In the genomic region with DNA sequence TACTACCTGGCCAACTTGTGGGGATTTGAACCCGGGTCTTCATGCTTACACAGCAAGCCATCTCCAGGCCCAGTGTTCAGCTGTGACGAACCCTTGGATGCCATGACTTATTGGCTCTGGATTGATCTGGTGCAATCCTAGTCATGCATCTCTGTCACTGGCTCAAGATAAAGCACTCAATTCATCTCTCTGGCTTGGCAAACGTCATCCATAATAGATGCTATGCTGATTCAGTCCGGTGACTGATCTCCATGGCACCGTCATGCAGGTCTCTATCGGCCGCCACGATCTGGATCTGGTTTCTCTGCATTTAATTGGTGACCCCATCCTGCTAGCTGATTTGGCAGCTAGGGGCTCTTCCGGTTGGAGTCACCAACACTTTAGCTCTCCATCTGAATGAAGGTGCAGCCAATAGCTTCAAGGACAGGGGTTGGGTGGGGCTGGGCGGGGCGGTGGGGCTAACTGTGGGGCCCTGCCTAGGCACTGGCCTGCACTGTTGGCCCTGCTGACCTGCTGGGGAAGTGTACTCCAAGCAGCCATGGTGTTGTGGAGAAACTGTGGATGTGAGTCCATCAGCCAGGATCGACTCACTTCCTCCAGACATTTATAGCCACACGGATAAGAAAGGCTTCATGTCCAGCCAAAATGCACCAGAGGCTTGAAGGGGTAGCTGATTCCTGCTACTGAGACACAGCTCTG, we compare ENCODE assay signal across 17 mouse cellular contexts. TPM values are rescaled to one million over a fixed set of nuclear protein-coding genes. Genes with fewer than 3 reads are reported as not detected.
DNase-seq lines count a peak whose midpoint lies in the region; ATAC-seq and TF ChIP-seq lines count a peak whose summit lies in the region.
"Had no signal": no experiment of that assay in that cellular context is flagged by ENCODE, and none has a peak within 500 bp of the region (broad histone marks: within the 10 kb centered on the region; RNA-seq: fewer than 3 reads in every experiment).

No protein-coding gene starts in this region.

- no peak for TF ChIP-seq CTCF in lung, embryonic 14.5 days (IDR thresholded peaks at IDR 0.05; ENCODE audit: low read depth)

- 74% methylated on average over 13 of the region's 13 CpGs for WGBS in lung, embryonic 14.5 days
- 66% methylated on average over 13 of the region's 13 CpGs for WGBS in heart, embryonic 13.5 days
- WGBS in hindbrain, embryonic 11.5 days: 85% methylated on average over 13 of the region's 13 CpGs

- no peak overlapping the region for H3K9ac ChIP-seq in lung, embryonic 14.5 days
- H3K9ac ChIP-seq in heart, embryonic 13.5 days: peak overlapping the region; percentile 68
- no peak overlapping the region for H3K9ac ChIP-seq in hindbrain, embryonic 11.5 days (ENCODE audit: low read depth, low read length)
- H3K9ac ChIP-seq: embryonic facial prominence, embryonic 12.5 days; intestine, embryonic 15.5 days; limb, embryonic 13.5 days had no signal

- peak overlapping the region; percentile 63; the same call in 1 of the 2 replicates for H3K27ac ChIP-seq in lung, embryonic 14.5 days (ENCODE audit: low read depth)
- H3K27ac ChIP-seq in heart, embryonic 13.5 days (replicated peaks): peak overlapping the region; percentile 91
- H3K27ac ChIP-seq in hindbrain, embryonic 11.5 days (ENCODE audit: low read depth, low read length): no peak overlapping the region
- H3K27ac ChIP-seq: intestine, embryonic 15.5 days; limb, embryonic 13.5 days; midbrain, embryonic 10.5 days had no signal

- intact Hi-C loops in heart, postnatal 36 days (cut with DNase I): loop anchor here (2.0 to 5.0 kb wide), 5 partner anchors 33 to 278 kb away; no protein-coding TSS in a partner anchor

- DNase-seq in heart, adult 11 months: peak; percentile 95
- no peak for DNase-seq in heart, postnatal 36 days
- no peak for DNase-seq in lung, embryonic 14.5 days
- no peak for DNase-seq in lung, postnatal 10 days
- no peak for DNase-seq in right cerebral cortex, adult 2 months (ENCODE audit: low spot score in 2 of 2)
- no peak for DNase-seq in hindbrain, embryonic 11.5 days (ENCODE audit: low spot score)
- DNase-seq: cerebellum, postnatal 25 days; kidney, postnatal 36 days; lung, adult 2 months; right cerebral cortex, postnatal 25 days; thymus, adult 2 months had no signal

- H3K4me2 ChIP-seq in lung, embryonic 14.5 days: no peak overlapping the region
- H3K4me2 ChIP-seq in heart, embryonic 13.5 days: peak overlapping the region; percentile 25; the same call in 1 of the 2 replicates
- H3K4me2 ChIP-seq in hindbrain, embryonic 11.5 days (replicated peaks; ENCODE audit: low read depth, low read length): no peak overlapping the region
- H3K4me2 ChIP-seq: embryonic facial prominence, embryonic 12.5 days; intestine, embryonic 15.5 days; limb, embryonic 13.5 days had no signal

- peaks cover 13% of the 10 kb centered on the region for H3K4me1 ChIP-seq in lung, embryonic 14.5 days (ENCODE audit: insufficient read depth)
- peaks cover 84% of the 10 kb centered on the region for H3K4me1 ChIP-seq in heart, embryonic 13.5 days
- H3K4me1 ChIP-seq in hindbrain, embryonic 11.5 days (replicated peaks; ENCODE audit: control insufficient read depth, insufficient read depth, low read length): peaks cover 6% of the 10 kb centered on the region; the same call in 1 of the 2 replicates

- no peaks in the 10 kb centered on the region for H3K9me3 ChIP-seq in lung, embryonic 14.5 days (ENCODE audit: low read depth, low read length)
- no peaks in the 10 kb centered on the region for H3K9me3 ChIP-seq in heart, embryonic 13.5 days
- no peaks in the 10 kb centered on the region for H3K9me3 ChIP-seq in hindbrain, embryonic 11.5 days (ENCODE audit: control insufficient read depth, low read length)
- H3K9me3 ChIP-seq: embryonic facial prominence, embryonic 12.5 days; intestine, embryonic 15.5 days; limb, embryonic 13.5 days; midbrain, embryonic 10.5 days had no signal

- no peaks in the 10 kb centered on the region for H3K36me3 ChIP-seq in lung, embryonic 14.5 days (ENCODE audit: insufficient read depth)
- no peaks in the 10 kb centered on the region for H3K36me3 ChIP-seq in heart, embryonic 13.5 days
- H3K36me3 ChIP-seq in hindbrain, embryonic 11.5 days (ENCODE audit: control insufficient read depth, insufficient read depth, low read length): no peaks in the 10 kb centered on the region
- H3K36me3 ChIP-seq: embryonic facial prominence, embryonic 12.5 days; intestine, embryonic 15.5 days; limb, embryonic 13.5 days; midbrain, embryonic 10.5 days had no signal

- ATAC-seq in lung, embryonic 14.5 days (ENCODE audit: insufficient read depth): no peak
- ATAC-seq in heart, embryonic 13.5 days (ENCODE audit: extremely low read depth, insufficient number of reproducible peaks, low FRiP score, low TSS enrichment): no peak
- 0 out of 2 replicates have a peak, but pooled peaks have one; percentile 30 for ATAC-seq in monocyte, adult 5-6 weeks (replicated peaks; ENCODE audit: insufficient number of reproducible peaks, low FRiP score, low TSS enrichment, poor library complexity, severe bottlenecking)
- no peak for ATAC-seq in hindbrain, embryonic 11.5 days (ENCODE audit: low FRiP score)
- ATAC-seq: intestine, embryonic 15.5 days had no signal

- H3K27me3 ChIP-seq in lung, embryonic 14.5 days (ENCODE audit: insufficient read depth, low read length): no peaks in the 10 kb centered on the region
- H3K27me3 ChIP-seq in heart, embryonic 13.5 days (replicated peaks): no peaks in the 10 kb centered on the region
- H3K27me3 ChIP-seq in hindbrain, embryonic 11.5 days (ENCODE audit: control insufficient read depth, insufficient read depth, low read length): no peaks in the 10 kb centered on the region
- H3K27me3 ChIP-seq: embryonic facial prominence, embryonic 12.5 days; intestine, embryonic 15.5 days; limb, embryonic 13.5 days had no signal

- H3K4me3 ChIP-seq in lung, embryonic 14.5 days (ENCODE audit: low read depth, low read length): no peak overlapping the region
- H3K4me3 ChIP-seq in heart, embryonic 13.5 days: no peak overlapping the region
- no peak overlapping the region for H3K4me3 ChIP-seq in hindbrain, embryonic 11.5 days (ENCODE audit: low read depth, low read length)
- H3K4me3 ChIP-seq: embryonic facial prominence, embryonic 12.5 days; intestine, embryonic 15.5 days; limb, embryonic 13.5 days; midbrain, embryonic 10.5 days had no signal

RNA-seq across cellular contexts. Expression of a gene that starts 50.5 kb away (rescaled TPM):
- 100 to 1,000 TPM; 419 to 431 TPM for total RNA-seq in heart, postnatal 36 days (2021)
- 49.7 and 50.0 TPM in 2 replicates for polyA plus RNA-seq in lung, embryonic 14.5 days (2014; fragmentation: Nextera tagmentation; extraction: Ambion mirVana)
- polyA plus RNA-seq in heart, embryonic 13.5 days (2015; fragmentation: Nextera tagmentation; extraction: Ambion mirVana): 32.9 and 37.0 TPM in 2 replicates
- total RNA-seq in monocyte, adult 5-6 weeks (2017): 117 to 144 TPM (median 122 TPM) in 3 replicates
- polyA plus RNA-seq in hindbrain, embryonic 11.5 days (2014; fragmentation: Nextera tagmentation; extraction: Ambion mirVana): 64.2 and 76.5 TPM in 2 replicates
